Mouse (Mus musculus) liver, embryonic 16.5 days (tissue): ENCODE data around the gene Strip1. TPM values are rescaled to one million over a fixed set of nuclear protein-coding genes. Genes with fewer than 3 reads are reported as not detected.

Experiments
- polyA plus RNA-seq: library from polyadenylated mRNA; unstranded; fragments of >200 nt; fragmentation: Nextera tagmentation; extraction: Ambion mirVana; gene quantifications from 2 replicates; pipeline ENCODE4 v1.2.1, GENCODE M21; 2015

Strip1 gene
- polyA plus RNA-seq, 1 experiment from 2014 or later: 8.7 TPM

Other genes with a start within 250 kb of the Strip1 start
- 0.02 TPM in 1 of 2 replicates, not detected in the other for gene Kcnc4, start 172.1 kb downstream of the Strip1 start, polyA plus RNA-seq
- 0.08 and 0.33 TPM in 2 replicates for gene Slc6a17, start 113.7 kb downstream of the Strip1 start, polyA plus RNA-seq
- not detected in 2 replicates for gene Ubl4b, start 76.6 kb downstream of the Strip1 start, polyA plus RNA-seq
- gene Alx3, start 36.7 kb downstream of the Strip1 start, polyA plus RNA-seq: 0.09 TPM in 1 of 2 replicates, not detected in the other
- not detected in 2 replicates for gene Gm10961, start 372 bp downstream of the Strip1 start, polyA plus RNA-seq
- gene Ahcyl1, start 64.9 kb upstream of the Strip1 start, polyA plus RNA-seq: 23.7 and 24.8 TPM in 2 replicates
- gene Csf1, start 128.8 kb upstream of the Strip1 start, polyA plus RNA-seq: 6.0 and 7.9 TPM in 2 replicates
- gene Eps8l3, start 245.5 kb upstream of the Strip1 start, polyA plus RNA-seq: 0.05 and 1.9 TPM in 2 replicates